Mouse (Mus musculus): Measurements from ENCODE around the gene Gm11397. TPM values are rescaled to one million over a fixed set of nuclear protein-coding genes. Genes with fewer than 3 reads are reported as not detected.
"Not testable (repeated sequence)": the region's sequence is repeated elsewhere in the genome, so short reads cannot be mapped to it uniquely, and the experiment has no call there.

The Gm11397 gene
- not detected for total RNA-seq (2021)
- long read RNA-seq, experiment 1: 0 reads
- long read RNA-seq, experiment 2: 0 reads

DNA sequence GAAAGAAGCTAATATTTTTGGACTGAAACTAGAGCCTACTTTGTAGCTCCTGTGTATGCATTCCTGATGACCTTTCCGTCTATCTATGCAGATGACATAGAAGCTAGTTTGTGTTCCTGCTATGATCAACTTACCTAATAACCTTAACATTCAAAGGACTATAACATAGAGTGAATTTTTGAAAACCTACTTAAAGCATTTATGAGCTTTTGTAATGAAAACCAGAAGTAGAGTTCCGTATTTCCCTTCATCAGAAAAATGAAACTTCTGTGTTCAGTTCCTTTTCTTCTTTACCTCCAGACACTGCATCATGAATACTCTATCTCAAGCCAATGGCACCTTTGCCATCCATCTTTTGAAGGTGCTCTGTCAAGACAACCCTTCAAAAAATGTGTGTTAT lies at the start of gene Gm11397:
TSS of gene Gm11397 (plus strand) at position 301 of the 400 bp plus-strand sequence.
- not testable (repeated sequence) for DNase-seq

DNA sequence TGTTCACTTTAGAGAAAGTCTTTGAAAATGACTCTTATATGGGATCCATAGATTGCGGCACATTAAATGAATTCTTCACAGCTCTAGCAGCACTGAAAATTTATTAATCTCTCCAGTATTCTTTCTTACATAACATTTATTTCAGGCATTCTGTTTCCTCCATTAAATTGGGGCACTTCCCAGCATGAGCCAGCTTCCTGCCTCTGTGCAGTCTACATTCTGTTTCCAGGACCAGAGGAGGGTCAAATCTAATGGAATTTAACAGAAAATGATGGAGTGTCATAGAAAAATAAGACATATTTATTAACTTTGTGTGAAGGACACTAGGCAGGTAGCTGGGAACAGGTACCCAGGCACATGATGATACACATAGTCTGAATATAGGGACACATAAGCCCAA lies 38.9 kb upstream of the Gm11397 start:
- not testable (repeated sequence) for DNase-seq

DNA sequence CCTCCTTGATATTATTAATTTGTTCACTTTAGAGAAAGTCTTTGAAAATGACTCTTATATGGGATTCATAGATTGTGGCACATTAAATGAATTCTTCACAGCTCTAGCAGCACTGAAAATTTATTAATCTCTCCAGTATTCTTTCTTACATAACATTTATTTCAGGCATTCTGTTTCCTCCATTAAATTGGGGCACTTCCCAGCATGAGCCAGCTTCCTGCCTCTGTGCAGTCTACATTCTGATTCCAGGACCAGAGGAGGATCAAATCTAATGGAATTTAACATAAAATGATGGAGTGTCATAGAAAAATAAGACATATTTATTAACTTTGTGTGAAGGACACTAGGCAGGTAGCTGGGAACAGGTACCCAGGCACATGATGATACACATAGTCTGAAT lies 37.2 kb downstream of the Gm11397 start:
- not testable (repeated sequence) for DNase-seq

Other genes with a start within 250 kb of the Gm11397 start
- not detected for gene Serpinb9c, start 236.0 kb upstream of the Gm11397 start, total RNA-seq (2021)
- gene Serpinb9d, start 202.8 kb upstream of the Gm11397 start, total RNA-seq (2021): not detected
- gene Serpinb9e, start 146.1 kb upstream of the Gm11397 start, total RNA-seq (2021): not detected
- not detected for gene Serpinb9f, start 71.7 kb upstream of the Gm11397 start, total RNA-seq (2021)
- gene Serpinb9g, start 89.0 kb downstream of the Gm11397 start, total RNA-seq (2021): not detected